ENCODE assay signal across 7 mouse cellular contexts in genomic region chr1:191720419-191720818, GRCm38 (mm10). TPM values are rescaled to one million over a fixed set of nuclear protein-coding genes. Genes with fewer than 3 reads are reported as not detected.
A peak's percentile ranks its signal among the peaks of the same experiment; 100 is the strongest.
DNase-seq lines count a peak whose midpoint lies in the region; ATAC-seq and TF ChIP-seq lines count a peak whose summit lies in the region.

No protein-coding gene starts in this region.

- H3K27me3 ChIP-seq in lung, embryonic 14.5 days (ENCODE audit: insufficient read depth, low read length), result no peaks in the 10 kb centered on the region
- H3K27me3 ChIP-seq in limb, embryonic 13.5 days, result no peaks in the 10 kb centered on the region
- H3K27me3 ChIP-seq in stomach, embryonic 16.5 days (ENCODE audit: control insufficient read depth, insufficient read depth, low read length), result no peaks in the 10 kb centered on the region

- no peaks in the 10 kb centered on the region; the same call in 1 of the 2 replicates for H3K4me1 ChIP-seq in lung, embryonic 14.5 days (ENCODE audit: insufficient read depth)
- H3K4me1 ChIP-seq in limb, embryonic 13.5 days, result peaks cover 26% of the 10 kb centered on the region
- H3K4me1 ChIP-seq in stomach, embryonic 16.5 days (ENCODE audit: control insufficient read depth, insufficient read depth, low read length), result peaks cover 14% of the 10 kb centered on the region

- peaks cover 31% of the 10 kb centered on the region for H3K36me3 ChIP-seq in lung, embryonic 14.5 days (ENCODE audit: insufficient read depth)
- H3K36me3 ChIP-seq in limb, embryonic 13.5 days, result peaks cover 26% of the 10 kb centered on the region
- H3K36me3 ChIP-seq in stomach, embryonic 16.5 days (ENCODE audit: control insufficient read depth, insufficient read depth, low read length), result no peaks in the 10 kb centered on the region

- H3K27ac ChIP-seq in lung, embryonic 14.5 days (ENCODE audit: low read depth), result no peak overlapping the region
- no peak overlapping the region for H3K27ac ChIP-seq in limb, embryonic 13.5 days
- no peak overlapping the region for H3K27ac ChIP-seq in stomach, embryonic 16.5 days (ENCODE audit: low read length)

- TF ChIP-seq CTCF in lung, embryonic 14.5 days (IDR thresholded peaks at IDR 0.05; ENCODE audit: low read depth), result no peak

- 0 out of 2 replicates have a peak overlapping the region, but pooled peaks have one; percentile 15 for H3K4me2 ChIP-seq in lung, embryonic 14.5 days
- H3K4me2 ChIP-seq in limb, embryonic 13.5 days (replicated peaks), result peak overlapping the region; percentile 35; the same call in 1 of the 2 replicates
- 0 out of 2 replicates have a peak overlapping the region, but pooled peaks have one; percentile 9 for H3K4me2 ChIP-seq in stomach, embryonic 16.5 days (ENCODE audit: low read depth, low read length)

- no peak for DNase-seq in lung, embryonic 14.5 days
- DNase-seq in lung, postnatal 25 days (ENCODE audit: low spot score), result no peak
- peak; percentile 11 to 25 for DNase-seq in frontal cortex, postnatal 14 days (ENCODE audit: low spot score in 2 of 2)
- no peak for DNase-seq in spleen, postnatal 14 days (ENCODE audit: low spot score in 2 of 2)
- no peak for DNase-seq in ovary, postnatal 36 days (ENCODE audit: low spot score)

- ATAC-seq in lung, embryonic 14.5 days (ENCODE audit: insufficient read depth), result no peak
- ATAC-seq in limb, embryonic 13.5 days (ENCODE audit: low FRiP score, low read depth), result no peak
- ATAC-seq in stomach, embryonic 16.5 days (ENCODE audit: insufficient read depth, low FRiP score), result no peak

- H3K4me3 ChIP-seq in lung, embryonic 14.5 days (ENCODE audit: low read depth, low read length), result no peak overlapping the region
- peak overlapping the region; percentile 7; the same call in 1 of the 2 replicates for H3K4me3 ChIP-seq in limb, embryonic 13.5 days
- H3K4me3 ChIP-seq in stomach, embryonic 16.5 days (replicated peaks; ENCODE audit: low read length), result 0 out of 2 replicates have a peak overlapping the region, but pooled peaks have one; percentile 3

- 73% methylated on average over 3 of the region's 3 CpGs for WGBS in lung, embryonic 14.5 days
- WGBS in limb, embryonic 13.5 days, result 64% methylated on average over 3 of the region's 3 CpGs
- WGBS in stomach, embryonic 16.5 days, result 80% methylated on average over 3 of the region's 3 CpGs

- H3K9ac ChIP-seq in lung, embryonic 14.5 days, result no peak overlapping the region
- peak overlapping the region; percentile 46; the same call in 1 of the 2 replicates for H3K9ac ChIP-seq in limb, embryonic 13.5 days
- H3K9ac ChIP-seq in stomach, embryonic 16.5 days (ENCODE audit: low read length), result 0 out of 2 replicates have a peak overlapping the region, but pooled peaks have one; percentile 11

- H3K9me3 ChIP-seq in lung, embryonic 14.5 days (ENCODE audit: low read depth, low read length), result no peaks in the 10 kb centered on the region
- no peaks in the 10 kb centered on the region for H3K9me3 ChIP-seq in limb, embryonic 13.5 days
- H3K9me3 ChIP-seq in stomach, embryonic 16.5 days (replicated peaks; ENCODE audit: control insufficient read depth, low read length), result no peaks in the 10 kb centered on the region

RNA-seq across cellular contexts. Expression of gene Lpgat1, which starts 2.8 kb away (rescaled TPM):
- 38.5 and 43.2 TPM in 2 replicates for polyA plus RNA-seq in lung, embryonic 14.5 days (2014; fragmentation: Nextera tagmentation; extraction: Ambion mirVana)
- polyA plus RNA-seq in limb, embryonic 13.5 days (2015; fragmentation: Nextera tagmentation; extraction: Ambion mirVana), result 25.4 and 26.5 TPM in 2 replicates
- 11.2 and 12.4 TPM in 2 replicates for polyA plus RNA-seq in stomach, embryonic 16.5 days (2015; fragmentation: Nextera tagmentation; extraction: Ambion mirVana)

Comparison
In these comparisons a context has a peak if more than half of its experiments do, and no peak if none do; other contexts are left out.
1. DNase-seq: peak in frontal cortex, postnatal 14 days (2 of 2); none in lung, embryonic 14.5 days (single experiment), lung, postnatal 25 days (single experiment), spleen, postnatal 14 days (0 of 2) and ovary, postnatal 36 days (single experiment).
2. Peak in every context shown above with its lines, with median percentiles within 50 percentile points of each other: H3K4me2 ChIP-seq.